Mouse (Mus musculus) ES-Bruce4 (cell line): ENCODE data around the gene Tnp2. TPM values are rescaled to one million over a fixed set of nuclear protein-coding genes. Genes with fewer than 3 reads are reported as not detected.

Experiments used
- H3K27ac ChIP-seq: 2 replicates; pipeline ENCODE4 v1.5.1; 2012; ENCODE audit warnings: low read length, inconsistent platforms; ENCODE audit not compliant: insufficient read depth
- H3K27me3 ChIP-seq: 2 replicates; pipeline ENCODE4 v1.6.1; 2012; ENCODE audit warnings: mild to moderate bottlenecking, low read length, inconsistent platforms; ENCODE audit not compliant: control insufficient read depth, poor library complexity, insufficient read depth, severe bottlenecking
- H3K36me3 ChIP-seq: 2 replicates; pipeline ENCODE4 v1.6.1; 2012; ENCODE audit warnings: inconsistent platforms, mild to moderate bottlenecking, low read length, moderate library complexity; ENCODE audit not compliant: control insufficient read depth, poor library complexity, insufficient read depth, severe bottlenecking
- H3K4me1 ChIP-seq: one replicate; pipeline ENCODE4 v1.8.1; 2011; ENCODE audit warnings: low read length; ENCODE audit not compliant: control insufficient read depth, insufficient read depth
- H3K4me3 ChIP-seq: 2 replicates; pipeline ENCODE4 v1.5.1; 2011; ENCODE audit warnings: low read depth, mild to moderate bottlenecking, low read length
- H3K9ac ChIP-seq: 2 replicates; pipeline ENCODE4 v1.6.1; 2012; ENCODE audit warnings: low read depth, mild to moderate bottlenecking, inconsistent platforms; ENCODE audit not compliant: poor library complexity, severe bottlenecking
- H3K9me3 ChIP-seq: replicated peaks from 2 replicates; pipeline ENCODE4 v1.6.1; 2012; ENCODE audit warnings: mild to moderate bottlenecking, low read length, inconsistent platforms; ENCODE audit not compliant: control insufficient read depth, poor library complexity, insufficient read depth, severe bottlenecking
- CTCF ChIP-seq: IDR thresholded peaks from one replicate; pipeline ENCODE4 v1.8.1; 2011; ENCODE audit warnings: low read depth, low read length
- EP300 ChIP-seq: IDR thresholded peaks from 2 replicates; pipeline ENCODE4 v1.6.1; 2011; ENCODE audit warnings: low read depth, low read length; ENCODE audit not compliant: insufficient read depth
- POLR2A ChIP-seq: IDR thresholded peaks from one replicate; pipeline ENCODE4 v1.8.1; 2011; ENCODE audit warnings: low read length; ENCODE audit not compliant: insufficient read depth
- polyA plus RNA-seq: library from polyadenylated mRNA; stranded (reverse); fragments of >200 nt; gene quantifications from 2 replicates; pipeline ENCODE4 v1.2.4, GENCODE M21; 2011; ENCODE audit warnings: low read depth; ENCODE audit not compliant: missing spikeins, insufficient read depth, insufficient read length

Gene Tnp2
- polyA plus RNA-seq, 1 experiment, result not detected

DNA sequence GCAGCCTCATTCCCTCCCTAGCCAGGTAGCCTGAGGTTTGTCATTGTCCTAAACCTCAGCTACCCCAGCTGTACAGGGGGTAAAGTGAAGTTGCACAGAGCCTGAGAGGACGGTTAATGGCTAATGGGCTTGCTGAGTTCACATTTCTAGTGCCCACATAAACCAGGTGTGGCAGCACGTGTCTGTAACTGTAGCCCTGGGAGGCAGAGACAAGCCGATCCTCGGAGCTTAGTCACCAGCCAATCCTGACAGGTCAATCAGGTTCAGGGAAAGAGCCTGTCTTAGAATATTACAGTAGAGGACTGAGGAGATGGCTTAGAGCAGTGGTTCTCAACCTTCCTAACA is 40.0 kb upstream of the Tnp2 start:
- no peak overlapping the region for H3K9ac ChIP-seq
- H3K4me3 ChIP-seq, result no peak overlapping the region
- H3K27ac ChIP-seq, result no peak overlapping the region
- H3K4me1 ChIP-seq, result no peaks in the 10 kb centered on the region
- H3K36me3 ChIP-seq, result no peaks in the 10 kb centered on the region
- no peaks in the 10 kb centered on the region for H3K9me3 ChIP-seq
- TF ChIP-seq EP300, result no peak
- TF ChIP-seq CTCF, result no peak
- TF ChIP-seq POLR2A, result no peak
- H3K27me3 ChIP-seq, result no peaks in the 10 kb centered on the region

DNA sequence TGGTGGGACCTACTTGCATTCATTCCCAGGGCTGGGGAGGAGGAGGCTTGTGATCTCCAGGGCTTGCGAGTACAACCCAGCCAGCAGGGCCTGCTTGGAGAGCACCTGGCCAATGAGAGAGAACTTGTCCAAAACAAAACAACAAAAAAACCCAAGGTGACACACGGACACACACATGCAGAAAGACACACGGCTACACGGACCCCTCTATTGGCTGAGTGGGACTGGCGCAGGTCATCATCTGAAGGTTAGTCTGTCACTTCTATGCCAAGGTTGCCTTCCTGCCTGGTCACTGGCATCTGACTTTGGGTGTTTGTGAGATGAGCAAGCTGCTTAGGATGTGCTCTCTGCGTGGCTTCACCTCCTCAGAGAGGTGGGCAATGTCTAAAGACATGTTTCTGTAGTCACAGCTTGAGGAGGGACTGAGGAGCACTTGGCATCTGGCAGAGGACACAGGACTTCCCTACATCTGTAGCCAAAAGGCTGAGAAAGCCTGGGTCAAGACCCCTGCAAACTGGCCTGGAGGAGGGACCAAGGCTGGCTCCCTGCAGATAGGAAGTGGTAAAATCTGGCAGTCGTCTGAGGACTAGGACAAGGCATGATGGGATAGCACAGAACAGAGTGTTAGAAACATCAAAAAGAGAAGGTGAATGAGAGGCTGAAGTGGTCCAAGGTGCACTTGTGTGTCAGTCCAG is 39.5 kb upstream of the Tnp2 start:
- Histone ChIP-seq H3K36me3 (no peaks in the 10 kb centered on the region), H3K4me3 (no peak overlapping the region), H3K9me3 (no peaks in the 10 kb centered on the region), H3K27me3 (no peaks in the 10 kb centered on the region), H3K27ac (no peak overlapping the region), H3K9ac (no peak overlapping the region), H3K4me1 (no peaks in the 10 kb centered on the region)
- TF ChIP-seq EP300, result no peak
- TF ChIP-seq POLR2A, result no peak

DNA sequence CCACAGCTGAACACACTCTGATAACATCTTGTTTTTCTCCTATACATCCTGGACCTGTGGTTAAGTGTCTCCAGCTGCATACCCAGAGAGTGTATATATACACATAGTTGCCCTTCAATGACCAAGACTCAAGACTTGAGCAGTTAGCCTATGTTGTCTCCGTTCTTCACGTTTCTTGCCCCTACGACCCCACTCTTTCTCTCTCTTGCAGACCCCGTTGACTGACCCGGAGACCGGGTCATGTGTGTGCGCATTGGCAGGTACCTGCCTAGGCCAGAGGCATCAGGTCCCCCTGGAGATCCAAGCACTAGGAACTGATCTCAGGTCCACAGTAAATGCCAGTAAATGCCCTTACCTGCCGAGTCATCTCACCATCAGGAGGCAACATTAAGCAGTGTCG is 38.8 kb upstream of the Tnp2 start:
- no peaks in the 10 kb centered on the region for H3K4me1 ChIP-seq
- H3K4me3 ChIP-seq, result no peak overlapping the region
- H3K9ac ChIP-seq, result no peak overlapping the region
- H3K9me3 ChIP-seq, result no peaks in the 10 kb centered on the region
- H3K36me3 ChIP-seq, result no peaks in the 10 kb centered on the region
- H3K27ac ChIP-seq, result no peak overlapping the region
- no peak for TF ChIP-seq CTCF
- no peak for TF ChIP-seq EP300
- TF ChIP-seq POLR2A, result no peak
- H3K27me3 ChIP-seq, result no peaks in the 10 kb centered on the region

DNA sequence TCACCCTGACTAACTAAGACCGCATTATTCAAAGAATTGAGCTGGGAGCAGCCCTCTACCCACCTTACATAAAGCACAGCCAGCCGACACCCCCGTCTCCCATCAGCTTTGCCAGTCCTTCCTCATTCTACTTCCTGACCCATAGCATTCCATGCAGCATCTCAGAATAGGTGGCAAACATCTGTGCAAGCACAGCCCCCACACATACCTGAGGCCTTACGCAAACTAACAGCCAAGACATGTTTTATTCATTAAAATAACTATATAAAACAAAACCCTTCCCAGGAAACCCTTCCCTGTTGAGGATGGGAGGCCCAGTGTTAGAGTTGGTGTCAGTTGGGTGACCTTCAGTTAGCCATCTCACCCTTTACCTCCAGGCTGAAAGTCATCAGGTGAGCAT is 37.4 kb upstream of the Tnp2 start:
- Histone ChIP-seq H3K9ac (no peak overlapping the region), H3K9me3 (no peaks in the 10 kb centered on the region), H3K27me3 (no peaks in the 10 kb centered on the region), H3K27ac (no peak overlapping the region), H3K4me3 (no peak overlapping the region), H3K4me1 (no peaks in the 10 kb centered on the region), H3K36me3 (no peaks in the 10 kb centered on the region)
- no peak for TF ChIP-seq POLR2A
- TF ChIP-seq EP300, result no peak
- no peak for TF ChIP-seq CTCF

DNA sequence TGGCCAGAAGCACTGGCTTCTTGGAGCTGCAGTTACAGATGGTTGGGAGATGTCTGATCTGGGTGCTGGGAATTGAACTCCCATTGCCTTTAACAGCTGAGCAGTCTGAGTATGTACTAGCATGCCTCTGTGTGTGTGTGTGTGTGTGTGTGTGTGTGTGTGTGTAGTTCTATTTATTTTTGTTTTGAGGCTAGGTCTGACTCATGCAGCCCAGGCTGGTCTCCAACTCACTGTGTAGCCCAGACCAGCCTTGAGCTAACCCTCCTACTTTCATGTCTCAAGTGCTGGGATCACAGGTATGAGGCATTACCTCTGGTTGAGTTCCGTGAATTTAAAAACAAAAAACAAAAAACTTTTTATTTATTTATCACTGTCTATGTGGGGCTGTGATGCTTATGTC is 36.1 kb upstream of the Tnp2 start:
- no peaks in the 10 kb centered on the region for H3K4me1 ChIP-seq
- TF ChIP-seq CTCF (no peak), POLR2A (no peak), EP300 (no peak)
- H3K9me3 ChIP-seq, result no peaks in the 10 kb centered on the region
- no peak overlapping the region for H3K27ac ChIP-seq
- H3K36me3 ChIP-seq, result no peaks in the 10 kb centered on the region
- H3K27me3 ChIP-seq, result no peaks in the 10 kb centered on the region
- no peak overlapping the region for H3K4me3 ChIP-seq
- no peak overlapping the region for H3K9ac ChIP-seq

DNA sequence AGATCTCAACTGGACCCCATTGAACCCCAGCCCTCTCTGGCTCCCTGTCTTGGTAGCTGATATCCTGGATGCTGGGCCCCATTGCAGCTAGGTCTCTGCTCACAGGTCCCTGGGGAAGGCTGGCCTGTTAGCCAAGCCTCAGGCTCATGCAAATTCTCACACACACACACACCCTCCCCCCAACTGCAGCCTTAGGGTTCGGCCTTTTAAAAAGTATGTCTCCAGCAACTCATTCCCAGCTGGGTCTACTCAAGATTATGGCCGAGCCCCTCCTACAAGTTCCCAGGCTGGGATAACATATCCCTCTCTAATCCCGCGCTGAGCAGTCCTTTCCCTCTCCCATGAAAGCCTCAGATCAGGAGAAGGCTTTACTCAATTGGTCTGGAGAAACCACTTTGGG is 32.9 kb upstream of the Tnp2 start:
- Histone ChIP-seq H3K36me3 (no peaks in the 10 kb centered on the region), H3K9me3 (no peaks in the 10 kb centered on the region), H3K9ac (no peak overlapping the region), H3K27ac (no peak overlapping the region), H3K4me3 (no peak overlapping the region), H3K4me1 (no peaks in the 10 kb centered on the region), H3K27me3 (no peaks in the 10 kb centered on the region)
- TF ChIP-seq POLR2A (no peak), EP300 (no peak), CTCF (no peak)
